Mouse (Mus musculus) heart, postnatal 10 days (tissue): ENCODE measurements around the gene Inava. TPM values are rescaled to one million over a fixed set of nuclear protein-coding genes. Genes with fewer than 3 reads are reported as not detected.

ENCODE experiments used
- DNase-seq, 2 experiments: peaks; one replicate each; pipeline ENCODE4 v3.0.0; 2021
- intact Hi-C: fragments of 180-260 bp; cut with DNase I; formaldehyde crosslinking; loops from one replicate; pipeline ENCODE4 v1.15.1; 2025
- total RNA-seq, 2 experiments: library from RNA; stranded (reverse); gene quantifications; 2 replicates each; pipeline ENCODE4 v1.2.3; 2021

Gene Inava
- total RNA-seq, 2 experiments from 2014 or later, result 0.14 TPM; not detected in 1

GRCm38 (mm10) chr1:136167657-136168056 lies 66.4 kb downstream of the Inava start:
- DNase-seq, result peak; percentile 52 to 58
- intact Hi-C loops, result loop anchor here (2.0 kb wide), 2 partner anchors 51 to 107 kb away; no protein-coding TSS in a partner anchor

GRCm38 (mm10) chr1:136165436-136165835 lies 68.6 kb downstream of the Inava start:
- intact Hi-C loops, result no loop called here
- DNase-seq, result no peak

Other genes with a start within 250 kb of the Inava start
- gene Igfn1, start 227.9 kb downstream of the Inava start, total RNA-seq, result under 1 TPM; 0.05 TPM
- 10 to 100 TPM; 23.8 to 26.1 TPM for gene Tmem9, start 226.1 kb downstream of the Inava start, total RNA-seq
- gene Ascl5, start 183.5 kb downstream of the Inava start, total RNA-seq, result not detected
- gene Cacna1s, start 181.5 kb downstream of the Inava start, total RNA-seq, result 1 to 10 TPM in 1 of 2 experiments, under 1 TPM in 1; 0.94 to 1.2 TPM
- 1 to 10 TPM; 1.3 to 1.6 TPM for gene Kif21b, start 102.9 kb downstream of the Inava start, total RNA-seq
- gene Mroh3, start 21.4 kb downstream of the Inava start, total RNA-seq, result not detected
- gene Gpr25, start 26.6 kb upstream of the Inava start, total RNA-seq, result not detected
- gene Camsap2, start 111.8 kb upstream of the Inava start, total RNA-seq, result 10 to 100 TPM; 32.5 to 33.9 TPM
- 10 to 100 TPM in 1 of 2 experiments, 1 to 10 TPM in 1; 9.5 to 10.1 TPM for gene Ddx59, start 181.0 kb upstream of the Inava start, total RNA-seq
- gene Kif14, start 232.1 kb upstream of the Inava start, total RNA-seq, result 1 to 10 TPM; 1.9 to 2.8 TPM